Mouse (Mus musculus): ENCODE results near the gene Slc7a5.

- TF ChIP-seq CTCF (IDR thresholded peaks at IDR 0.05; ENCODE audit: low read depth) (peak; percentile 79), EP300 (optimal IDR thresholded peaks at IDR 0.05) (no peak)
These were observed 19.8 kb upstream of the Slc7a5 start for GRCm38 (mm10) chr8:121927316-121927715.

All from stomach, postnatal 0 days (tissue).